Mouse (Mus musculus): ENCODE measurements around the gene Eif2s1. TPM values are rescaled to one million over a fixed set of nuclear protein-coding genes. Genes with fewer than 3 reads are reported as not detected.

Eif2s1 gene
- 10 to 100 TPM; 67.4 to 75.1 TPM for total RNA-seq (2021)

DNA sequence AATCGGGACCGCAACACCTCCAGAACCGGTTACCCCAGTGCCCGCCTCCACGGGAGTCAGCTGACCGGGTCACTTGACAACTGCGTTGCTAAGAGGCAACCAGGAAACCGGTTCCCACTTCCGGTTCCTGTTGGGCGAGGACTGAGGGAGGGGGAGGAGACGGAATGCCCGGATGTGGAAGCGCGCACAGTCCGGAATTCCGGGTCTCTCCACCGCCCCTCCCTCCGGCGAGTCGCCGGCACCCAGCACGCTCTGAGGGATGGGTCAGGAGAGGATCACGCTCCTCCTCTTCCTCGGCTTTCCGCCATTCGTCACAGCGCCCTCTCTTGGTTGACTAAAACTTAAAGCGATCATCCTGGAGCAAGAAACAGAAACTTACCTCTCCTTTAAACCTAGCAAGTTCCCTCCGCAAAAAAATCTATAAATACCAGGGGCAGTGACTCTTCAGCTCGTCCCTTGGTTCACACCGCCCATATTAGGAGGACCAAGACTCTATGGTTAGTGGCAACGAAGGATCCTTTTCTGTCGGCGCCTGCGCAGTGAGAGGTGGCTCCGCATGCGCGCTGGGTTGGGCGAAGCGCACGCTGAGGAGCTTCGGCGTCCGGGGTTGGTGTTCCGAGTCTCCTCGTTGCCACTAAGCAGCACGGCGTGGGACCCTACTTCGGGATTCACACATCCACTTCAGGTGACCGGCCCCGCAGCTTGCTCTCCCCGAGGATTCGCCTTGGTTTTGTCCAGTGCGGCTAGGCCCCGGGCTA is at the start of gene Eif2s1, which contains the start of gene Atp6v1d:
TSS of gene Eif2s1 (plus strand) at position 324 of the 758 bp plus-strand sequence.
TSS of gene Atp6v1d (minus strand) at position 143 of the 758 bp plus-strand sequence.
- peak; percentile 99 for DNase-seq
- intact Hi-C loops (cut with DNase I), result loop anchor here (10.0 kb wide), 1 partner anchor 637 kb away; the partner anchor contains the start of gene Gphn

DNA sequence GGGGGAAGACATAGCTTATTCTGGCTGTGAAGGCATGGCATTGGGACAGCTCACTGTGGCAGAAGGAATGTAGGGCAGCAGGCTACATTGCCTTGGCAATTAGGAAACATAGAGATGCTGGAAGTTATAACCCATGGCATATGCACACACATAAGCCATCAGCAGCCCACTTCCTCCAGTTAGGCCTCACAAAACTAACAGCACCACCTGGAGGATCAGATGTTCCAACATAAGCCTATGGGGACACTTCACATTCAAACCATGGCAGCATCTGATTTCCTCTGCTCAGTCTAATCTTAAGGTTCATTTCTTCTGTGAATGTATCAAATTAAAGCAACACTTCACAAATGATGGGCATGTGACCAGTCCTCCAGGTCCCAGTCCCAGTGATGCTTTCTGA is 47.2 kb upstream of the Eif2s1 start:
- intact Hi-C loops (cut with DNase I), result no loop called here
- peak; percentile 2 for DNase-seq

DNA sequence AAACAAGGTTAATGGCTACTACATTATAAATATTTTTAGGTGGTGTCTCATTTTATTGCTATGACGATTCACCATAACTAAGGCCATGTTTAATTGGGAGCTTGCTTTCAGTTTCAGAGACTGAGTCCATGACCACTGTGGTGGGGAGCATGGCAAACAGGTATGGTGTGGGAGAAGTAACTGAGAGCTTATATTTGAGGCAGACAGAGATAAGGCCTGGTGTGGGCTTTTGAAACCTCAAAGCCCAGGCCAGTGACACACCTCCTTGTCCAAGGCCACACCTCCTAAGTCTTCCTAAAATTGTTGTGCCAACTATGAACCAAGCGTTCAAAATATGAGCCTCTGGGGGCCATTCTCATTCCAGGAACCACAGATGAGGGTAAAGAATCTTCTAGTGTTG is 27.1 kb upstream of the Eif2s1 start:
- DNase-seq, result no peak
- intact Hi-C loops (cut with DNase I), result no loop called here

DNA sequence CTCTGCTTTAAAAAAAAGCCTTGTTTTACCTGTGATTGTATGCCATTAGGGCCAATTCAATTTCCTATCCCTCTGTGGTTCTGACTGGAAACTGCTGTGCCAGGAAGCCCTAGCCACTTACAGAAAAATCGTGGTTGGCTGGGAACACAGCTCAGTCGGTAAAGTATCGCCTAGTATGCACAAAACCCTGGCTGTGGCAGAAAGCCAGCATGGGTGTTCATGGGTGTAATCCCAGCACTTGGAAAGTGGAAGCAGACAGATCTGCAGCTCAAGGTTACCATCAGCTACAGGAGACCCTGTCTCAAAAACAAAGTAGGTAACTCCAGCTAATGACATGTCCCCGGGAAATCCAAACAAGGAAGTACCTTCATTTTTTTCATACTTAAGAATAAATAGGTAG is 21.7 kb upstream of the Eif2s1 start:
- intact Hi-C loops (cut with DNase I), result no loop called here
- peak; percentile 22 for DNase-seq

DNA sequence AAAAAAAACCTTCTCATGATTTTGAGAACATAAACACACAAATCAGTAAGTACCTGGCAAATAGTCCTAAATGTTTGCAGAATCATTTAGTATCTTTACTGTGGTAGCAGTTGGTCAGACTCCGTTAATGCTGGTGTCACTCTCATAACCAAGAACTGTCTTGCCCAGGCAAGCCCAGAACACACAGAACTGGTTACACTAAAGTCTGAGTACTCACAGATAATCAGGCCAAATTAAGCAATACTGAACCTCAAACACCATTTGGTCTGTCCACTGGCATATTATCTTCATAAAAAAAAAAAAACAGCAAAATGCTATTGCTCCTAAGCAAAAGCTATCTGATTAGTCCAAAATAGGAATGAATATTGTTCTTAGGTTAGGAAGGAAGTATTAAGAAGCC is 19.2 kb upstream of the Eif2s1 start:
- no peak for DNase-seq
- intact Hi-C loops (cut with DNase I), result no loop called here

GRCm38 (mm10) chr12:78848246-78848645 is 13.4 kb upstream of the Eif2s1 start:
- intact Hi-C loops (cut with DNase I), result no loop called here
- no peak for DNase-seq

DNA sequence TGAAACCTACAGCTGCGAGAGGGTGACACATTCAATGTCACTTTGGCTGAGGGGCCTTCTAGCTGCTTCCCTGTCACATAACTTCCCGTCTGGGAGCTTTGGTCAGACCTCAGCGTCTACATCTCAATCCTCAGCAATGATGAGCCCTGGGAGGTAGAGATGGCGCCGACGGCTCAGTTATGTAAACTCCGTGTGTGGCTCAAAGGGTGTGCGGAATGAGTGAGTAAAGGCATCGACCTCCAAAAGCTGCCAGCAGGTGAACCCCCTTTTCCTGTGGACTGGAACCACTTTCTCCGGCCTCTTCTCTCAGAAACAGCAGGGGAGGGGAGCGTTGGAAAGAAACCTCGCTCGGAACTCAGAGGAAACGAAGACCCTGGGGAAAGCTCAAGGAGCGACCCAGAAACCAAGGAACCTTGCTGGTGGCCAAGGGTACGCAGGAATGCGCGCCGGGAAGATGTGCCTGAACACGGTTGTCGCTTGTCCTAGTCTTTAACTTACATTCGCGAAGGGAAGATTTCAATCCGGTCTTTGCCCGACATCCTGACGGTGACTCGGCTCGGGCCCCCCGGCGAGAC is 611 bp upstream of the Eif2s1 start:
- intact Hi-C loops (cut with DNase I), result loop anchor here (10.0 kb wide), 1 partner anchor 636 kb away; the partner anchor contains the start of gene Gphn
- DNase-seq, result no peak

DNA sequence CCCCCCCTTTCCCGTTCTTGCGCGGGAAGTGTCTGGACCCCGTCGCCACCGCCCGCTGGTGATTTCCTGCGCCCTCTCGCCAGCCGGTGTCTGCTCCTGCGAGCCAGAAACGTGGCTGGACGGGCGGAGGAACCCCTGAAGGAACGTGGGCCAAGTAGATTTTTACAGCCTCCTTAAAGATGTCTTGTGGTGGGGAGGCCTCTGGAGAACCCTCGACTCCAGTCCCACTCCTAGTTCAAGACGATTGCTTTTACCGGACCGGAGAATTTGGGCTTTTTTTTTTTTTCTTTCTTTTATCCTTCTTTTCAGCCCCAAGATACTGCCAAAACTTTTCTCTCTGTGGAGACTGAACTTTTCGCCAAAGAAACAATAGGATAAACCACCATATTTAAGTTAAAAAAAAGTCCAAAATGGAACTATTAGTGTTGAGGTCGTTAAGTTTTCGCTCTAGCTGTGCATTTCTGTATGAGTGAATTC is 673 bp downstream of the Eif2s1 start:
- no peak for DNase-seq
- intact Hi-C loops (cut with DNase I), result loop anchor here (10.0 kb wide), 1 partner anchor 637 kb away; the partner anchor contains the start of gene Gphn

GRCm38 (mm10) chr12:78865434-78865833 is 3.8 kb downstream of the Eif2s1 start:
- no peak for DNase-seq

GRCm38 (mm10) chr12:78868115-78868514 is 6.5 kb downstream of the Eif2s1 start:
- intact Hi-C loops (cut with DNase I), result loop anchor here (10.0 kb wide), 1 partner anchor 643 kb away; the partner anchor contains the start of gene Gphn
- no peak for DNase-seq

More at GRCm38 (mm10) chr12:78865434-78865833, 3.8 kb downstream of the Eif2s1 start:
- intact Hi-C loops (cut with DNase I), result loop anchor here (10.0 kb wide), 1 partner anchor 641 kb away; the partner anchor contains the start of gene Gphn

GRCm38 (mm10) chr12:78874581-78874980 is 13.0 kb downstream of the Eif2s1 start:
- DNase-seq, result no peak
- intact Hi-C loops (cut with DNase I), result no loop called here

DNA sequence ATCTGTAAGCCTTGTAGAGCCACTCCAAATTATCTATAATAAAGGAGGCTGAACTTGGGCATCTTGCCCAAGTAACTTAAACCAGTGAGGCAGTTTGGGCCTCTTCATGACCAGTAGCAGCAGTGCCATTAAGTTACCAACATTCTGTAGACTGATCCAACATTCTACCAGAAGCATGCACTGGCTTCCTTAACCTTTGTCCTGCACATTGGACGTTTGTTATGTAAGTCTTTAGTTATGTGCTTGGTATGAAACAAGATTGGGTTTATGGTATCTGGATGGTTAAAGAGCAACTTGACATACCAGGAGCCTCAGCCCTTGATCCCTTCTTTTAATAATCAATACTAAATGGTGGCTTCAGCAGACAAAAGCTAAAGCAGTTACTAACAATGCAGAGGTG is 28.4 kb downstream of the Eif2s1 start:
- intact Hi-C loops (cut with DNase I), result no loop called here
- DNase-seq, result no peak

DNA sequence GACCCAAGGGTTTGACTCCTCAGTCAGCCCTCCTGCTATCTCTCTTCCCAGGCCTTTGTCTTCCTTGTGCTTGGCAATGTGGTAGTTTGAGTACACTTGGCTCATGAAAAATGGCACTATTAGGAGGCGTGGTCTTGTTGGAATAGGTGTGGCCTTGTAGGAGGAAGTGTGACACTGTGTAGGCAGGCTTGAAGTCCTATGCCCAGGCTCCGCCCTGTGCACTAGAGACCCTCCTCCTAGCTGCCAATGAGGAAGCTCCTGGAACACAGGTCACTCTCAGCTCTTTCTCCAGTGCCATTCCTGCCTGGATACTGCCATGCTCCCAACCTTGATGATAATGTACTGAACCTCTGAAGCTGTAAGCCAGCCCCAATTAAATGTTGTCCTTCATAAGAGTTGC is 29.5 kb downstream of the Eif2s1 start:
- no peak for DNase-seq
- intact Hi-C loops (cut with DNase I), result no loop called here

- intact Hi-C loops (cut with DNase I), result no loop called here
- DNase-seq, result no peak
Observed at GRCm38 (mm10) chr12:78897861-78898260, 36.2 kb downstream of the Eif2s1 start.

DNA sequence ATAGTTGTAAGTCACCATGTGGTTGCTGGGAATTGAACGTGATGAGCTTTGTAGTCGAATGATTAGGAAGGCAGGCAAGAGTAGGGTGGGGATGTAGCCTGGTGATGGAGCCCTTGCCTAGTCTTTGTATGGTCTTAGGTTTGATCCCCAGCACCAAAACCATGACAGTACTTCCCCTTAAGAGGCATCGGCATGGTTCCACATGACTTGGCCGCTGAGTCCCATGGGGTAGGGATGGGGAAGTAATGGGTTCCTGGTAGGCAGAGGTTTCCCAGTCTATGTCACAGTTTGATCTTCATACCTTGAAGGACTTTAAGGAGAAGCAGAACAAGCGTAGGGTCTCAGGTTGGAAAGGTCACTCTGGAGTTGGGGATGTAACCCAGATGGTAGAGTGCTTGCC is 39.8 kb downstream of the Eif2s1 start:
- intact Hi-C loops (cut with DNase I), result no loop called here

GRCm38 (mm10) chr12:78903313-78903712 is 41.7 kb downstream of the Eif2s1 start:
- intact Hi-C loops (cut with DNase I), result no loop called here

More for the DNA sequence above, 39.8 kb downstream of the Eif2s1 start:
- no peak for DNase-seq

GRCm38 (mm10) chr12:78904499-78904898 is 42.9 kb downstream of the Eif2s1 start:
- intact Hi-C loops (cut with DNase I), result no loop called here
- no peak for DNase-seq

More at GRCm38 (mm10) chr12:78903313-78903712, 41.7 kb downstream of the Eif2s1 start:
- DNase-seq, result no peak

DNA sequence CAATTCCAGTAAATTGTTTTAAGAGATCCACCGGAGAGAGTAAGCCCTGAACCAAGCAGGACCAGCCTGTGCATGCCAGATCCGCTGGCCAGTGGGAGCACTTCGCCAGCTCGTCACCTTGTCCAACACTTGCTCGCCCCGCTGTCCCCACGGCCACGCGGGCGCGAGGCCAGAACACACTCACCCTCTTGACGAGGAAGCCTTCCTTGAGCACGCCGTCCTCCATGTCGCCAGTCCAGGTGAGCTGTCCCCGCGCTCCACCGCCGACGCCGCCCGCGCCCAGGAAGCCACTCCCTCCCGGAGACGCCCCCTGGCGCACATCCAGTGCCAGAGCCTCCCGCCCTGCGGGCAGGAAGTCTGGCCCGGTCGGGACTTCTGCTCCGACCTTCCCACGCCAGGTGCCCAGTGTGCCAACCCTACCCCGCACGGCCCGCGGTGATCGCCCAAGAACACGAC is 45.1 kb downstream of the Eif2s1 start, which contains the start of gene Plek2:
TSS of gene Plek2 (minus strand) at position 258 of the 456 bp plus-strand sequence.
- DNase-seq, result peak; percentile 54
- intact Hi-C loops (cut with DNase I), result no loop called here

- DNase-seq, result no peak
- intact Hi-C loops (cut with DNase I), result no loop called here
Observed at GRCm38 (mm10) chr12:78908081-78908605, 46.5 kb downstream of the Eif2s1 start.

GRCm38 (mm10) chr12:78910684-78911461 is 49.3 kb downstream of the Eif2s1 start:
- intact Hi-C loops (cut with DNase I), result no loop called here
- no peak for DNase-seq
